Mouse (Mus musculus): ENCODE measurements around the gene 4933427I04Rik. TPM values are rescaled to one million over a fixed set of nuclear protein-coding genes. Genes with fewer than 3 reads are reported as not detected.

Gene 4933427I04Rik
- not detected in 2 replicates for total RNA-seq (2023)

GRCm38 (mm10) chr4:123859379-123859778 lies at the start of gene 4933427I04Rik:
4933427I04Rik (plus strand) TSS chr4:123859679.

GRCm38 (mm10) chr4:123904333-123905125 lies 45.0 kb downstream of the 4933427I04Rik start, which contains the start of gene Mycbp:
Mycbp (plus strand) TSS chr4:123904832.

Other genes with a start within 250 kb of the 4933427I04Rik start
- 158 and 196 TPM in 2 replicates for gene Macf1, start 175.3 kb upstream of the 4933427I04Rik start, total RNA-seq (2023)
- gene Ndufs5, start 141.5 kb upstream of the 4933427I04Rik start, total RNA-seq (2023): 25.7 and 34.0 TPM in 2 replicates
- gene Akirin1, start 109.3 kb upstream of the 4933427I04Rik start, total RNA-seq (2023): 62.0 and 69.2 TPM in 2 replicates
- not detected in 2 replicates for gene Rhbdl2, start 71.8 kb upstream of the 4933427I04Rik start, total RNA-seq (2023)
- 6.2 and 8.0 TPM in 2 replicates for gene Mycbp, start 45.2 kb downstream of the 4933427I04Rik start, total RNA-seq (2023)
- gene Rragc, start 57.8 kb downstream of the 4933427I04Rik start, total RNA-seq (2023): 61.1 and 63.0 TPM in 2 replicates
- gene 4930535I16Rik, start 58.3 kb downstream of the 4933427I04Rik start, total RNA-seq (2023): 1.7 TPM in 1 of 2 replicates, not detected in the other

Data from neutrophil, adult 65 days (primary cell).